Mouse (Mus musculus) heart, postnatal 0 days (tissue): Measurements from ENCODE around the gene Gm49661.

Experiments
- CTCF ChIP-seq: IDR thresholded peaks from 2 replicates; pipeline ENCODE4 v1.5.1; 2016; ENCODE audit warnings: antibody characterized with exemption, control low read depth, low read depth
- EP300 ChIP-seq: IDR thresholded peaks from 2 replicates; pipeline ENCODE4 v1.6.1; 2016; ENCODE audit warnings: antibody characterized with exemption, low read depth

GRCm38 (mm10) chr8:84973803-84974542 is 4.7 kb upstream of the Gm49661 start:
- TF ChIP-seq CTCF (peak; percentile 95), EP300 (no peak)
